Mouse (Mus musculus): ENCODE data around the gene Tmem132c. TPM values are rescaled to one million over a fixed set of nuclear protein-coding genes. Genes with fewer than 3 reads are reported as not detected.

The Tmem132c gene
- polyA plus RNA-seq, 1 experiment = 0.20 TPM

- H3K27me3 ChIP-seq (ENCODE audit: control insufficient read depth, insufficient read depth, low read length) = no peaks in the 10 kb centered on the region
- no peaks in the 10 kb centered on the region for H3K36me3 ChIP-seq (ENCODE audit: control insufficient read depth, insufficient read depth, low read length)
- no peak overlapping the region for H3K27ac ChIP-seq (ENCODE audit: control insufficient read depth, insufficient read depth, low read depth, low read length)
- no peaks in the 10 kb centered on the region for H3K4me1 ChIP-seq (ENCODE audit: control insufficient read depth, insufficient read depth, low read length)
- TF ChIP-seq POLR2A (IDR thresholded peaks at IDR 0.05; ENCODE audit: control insufficient read depth, low read depth, low read length) (no peak), CTCF (IDR thresholded peaks at IDR 0.05; ENCODE audit: control insufficient read depth, insufficient read depth, insufficient replicate concordance, low read depth, low read length) (peak; percentile 43; the same call in 1 of the 2 replicates)
- H3K4me3 ChIP-seq (ENCODE audit: control insufficient read depth, low read depth, low read length) = no peak overlapping the region
Measured at GRCm38 (mm10) chr5:127341158-127341557, 99.5 kb downstream of the Tmem132c start.

GRCm38 (mm10) chr5:127344721-127345120 lies 103.1 kb downstream of the Tmem132c start:
- Histone ChIP-seq H3K4me1 (ENCODE audit: control insufficient read depth, insufficient read depth, low read length) (no peaks in the 10 kb centered on the region), H3K36me3 (ENCODE audit: control insufficient read depth, insufficient read depth, low read length) (no peaks in the 10 kb centered on the region), H3K27ac (ENCODE audit: control insufficient read depth, insufficient read depth, low read depth, low read length) (no peak overlapping the region), H3K4me3 (ENCODE audit: control insufficient read depth, low read depth, low read length) (no peak overlapping the region), H3K27me3 (ENCODE audit: control insufficient read depth, insufficient read depth, low read length) (no peaks in the 10 kb centered on the region)
- TF ChIP-seq POLR2A (IDR thresholded peaks at IDR 0.05; ENCODE audit: control insufficient read depth, low read depth, low read length) (no peak), CTCF (IDR thresholded peaks at IDR 0.05; ENCODE audit: control insufficient read depth, insufficient read depth, insufficient replicate concordance, low read depth, low read length) (peak; percentile 56; the same call in 1 of the 2 replicates)

- no peaks in the 10 kb centered on the region for H3K27me3 ChIP-seq (ENCODE audit: control insufficient read depth, insufficient read depth, low read length)
- no peaks in the 10 kb centered on the region for H3K36me3 ChIP-seq (ENCODE audit: control insufficient read depth, insufficient read depth, low read length)
- TF ChIP-seq CTCF (IDR thresholded peaks at IDR 0.05; ENCODE audit: control insufficient read depth, insufficient read depth, insufficient replicate concordance, low read depth, low read length) (no peak), POLR2A (IDR thresholded peaks at IDR 0.05; ENCODE audit: control insufficient read depth, low read depth, low read length) (no peak)
- H3K4me3 ChIP-seq (ENCODE audit: control insufficient read depth, low read depth, low read length) = no peak overlapping the region
- no peaks in the 10 kb centered on the region for H3K4me1 ChIP-seq (ENCODE audit: control insufficient read depth, insufficient read depth, low read length)
- no peak overlapping the region for H3K27ac ChIP-seq (ENCODE audit: control insufficient read depth, insufficient read depth, low read depth, low read length)
Measured at GRCm38 (mm10) chr5:127346364-127346763, 104.8 kb downstream of the Tmem132c start.

- Histone ChIP-seq H3K27me3 (ENCODE audit: control insufficient read depth, insufficient read depth, low read length) (no peaks in the 10 kb centered on the region), H3K4me1 (ENCODE audit: control insufficient read depth, insufficient read depth, low read length) (no peaks in the 10 kb centered on the region), H3K27ac (ENCODE audit: control insufficient read depth, insufficient read depth, low read depth, low read length) (no peak overlapping the region), H3K36me3 (ENCODE audit: control insufficient read depth, insufficient read depth, low read length) (no peaks in the 10 kb centered on the region), H3K4me3 (ENCODE audit: control insufficient read depth, low read depth, low read length) (no peak overlapping the region)
- TF ChIP-seq POLR2A (IDR thresholded peaks at IDR 0.05; ENCODE audit: control insufficient read depth, low read depth, low read length) (no peak), CTCF (IDR thresholded peaks at IDR 0.05; ENCODE audit: control insufficient read depth, insufficient read depth, insufficient replicate concordance, low read depth, low read length) (no peak)
Measured at GRCm38 (mm10) chr5:127347053-127347748, 105.6 kb downstream of the Tmem132c start.

GRCm38 (mm10) chr5:127349221-127350065 lies 107.8 kb downstream of the Tmem132c start:
- no peaks in the 10 kb centered on the region for H3K36me3 ChIP-seq (ENCODE audit: control insufficient read depth, insufficient read depth, low read length)
- H3K4me3 ChIP-seq (ENCODE audit: control insufficient read depth, low read depth, low read length) = no peak overlapping the region
- H3K4me1 ChIP-seq (ENCODE audit: control insufficient read depth, insufficient read depth, low read length) = no peaks in the 10 kb centered on the region
- H3K27me3 ChIP-seq (ENCODE audit: control insufficient read depth, insufficient read depth, low read length) = no peaks in the 10 kb centered on the region
- no peak overlapping the region for H3K27ac ChIP-seq (ENCODE audit: control insufficient read depth, insufficient read depth, low read depth, low read length)
- TF ChIP-seq CTCF (IDR thresholded peaks at IDR 0.05; ENCODE audit: control insufficient read depth, insufficient read depth, insufficient replicate concordance, low read depth, low read length) (no peak), POLR2A (IDR thresholded peaks at IDR 0.05; ENCODE audit: control insufficient read depth, low read depth, low read length) (no peak)

DNA sequence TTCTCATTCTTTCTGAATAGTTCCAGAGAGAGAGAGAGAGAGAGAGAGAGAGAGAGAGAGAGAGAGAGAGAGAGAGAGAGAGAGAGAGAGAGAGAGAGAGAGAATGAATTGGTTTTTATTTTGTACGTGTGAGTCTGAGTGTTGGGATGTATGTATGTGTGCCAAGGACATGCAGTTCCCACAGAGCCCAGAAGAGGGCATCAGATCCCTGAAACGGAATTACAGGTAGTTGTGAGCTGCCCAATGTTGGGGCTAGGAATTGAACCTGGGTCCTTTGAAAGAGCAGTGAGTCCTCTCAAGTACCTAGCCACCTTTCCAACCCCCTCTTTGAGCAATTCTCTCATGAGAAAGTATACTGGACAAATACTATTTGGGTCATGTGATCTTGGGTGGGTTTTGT lies 111.4 kb downstream of the Tmem132c start:
- Histone ChIP-seq H3K36me3 (ENCODE audit: control insufficient read depth, insufficient read depth, low read length) (no peaks in the 10 kb centered on the region), H3K4me3 (ENCODE audit: control insufficient read depth, low read depth, low read length) (no peak overlapping the region), H3K27me3 (ENCODE audit: control insufficient read depth, insufficient read depth, low read length) (no peaks in the 10 kb centered on the region), H3K27ac (ENCODE audit: control insufficient read depth, insufficient read depth, low read depth, low read length) (no peak overlapping the region), H3K4me1 (ENCODE audit: control insufficient read depth, insufficient read depth, low read length) (no peaks in the 10 kb centered on the region)
- TF ChIP-seq POLR2A (IDR thresholded peaks at IDR 0.05; ENCODE audit: control insufficient read depth, low read depth, low read length) (no peak), CTCF (IDR thresholded peaks at IDR 0.05; ENCODE audit: control insufficient read depth, insufficient read depth, insufficient replicate concordance, low read depth, low read length) (peak; percentile 22; the same call in 1 of the 2 replicates)

DNA sequence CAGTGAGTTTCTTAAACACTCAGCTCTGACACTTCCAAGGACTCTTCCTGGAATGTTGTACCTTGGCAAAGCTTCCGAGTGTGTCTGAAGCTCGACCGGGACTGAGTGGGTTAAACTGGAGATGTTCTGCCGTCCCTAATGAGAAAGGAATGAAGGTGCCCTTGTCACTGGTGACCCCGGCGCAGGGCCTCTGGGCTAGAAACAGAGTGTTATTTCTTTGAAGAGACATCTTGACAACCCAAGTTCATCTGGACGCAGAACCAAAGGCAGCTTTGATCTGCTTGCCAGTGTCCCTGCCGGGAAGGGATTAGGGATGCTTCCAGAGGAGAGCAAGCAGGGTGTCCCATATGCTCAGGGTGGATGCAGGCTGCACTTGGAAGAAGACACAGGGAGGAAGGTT lies 114.2 kb downstream of the Tmem132c start:
- TF ChIP-seq CTCF (IDR thresholded peaks at IDR 0.05; ENCODE audit: control insufficient read depth, insufficient read depth, insufficient replicate concordance, low read depth, low read length) (no peak), POLR2A (IDR thresholded peaks at IDR 0.05; ENCODE audit: control insufficient read depth, low read depth, low read length) (no peak)
- Histone ChIP-seq H3K4me1 (ENCODE audit: control insufficient read depth, insufficient read depth, low read length) (peaks cover 3% of the 10 kb centered on the region; the same call in 1 of the 2 replicates), H3K27me3 (ENCODE audit: control insufficient read depth, insufficient read depth, low read length) (no peaks in the 10 kb centered on the region), H3K36me3 (ENCODE audit: control insufficient read depth, insufficient read depth, low read length) (no peaks in the 10 kb centered on the region), H3K4me3 (ENCODE audit: control insufficient read depth, low read depth, low read length) (no peak overlapping the region), H3K27ac (ENCODE audit: control insufficient read depth, insufficient read depth, low read depth, low read length) (no peak overlapping the region)

All from testis, adult 2 months (tissue).